Mouse (Mus musculus) hindbrain, embryonic 16.5 days (tissue): Measurements from ENCODE around the gene Ugt2a1. TPM values are rescaled to one million over a fixed set of nuclear protein-coding genes. Genes with fewer than 3 reads are reported as not detected.
"Not testable (repeated sequence)": the region's sequence is repeated elsewhere in the genome, so short reads cannot be mapped to it uniquely, and the experiment has no call there.

ENCODE experiments used
- ATAC-seq: fragments of 200-750 bp; cut with Nextera tagmentation; 2 replicates; pipeline ENCODE4 v1.8.0; 2017; ENCODE audit warnings: moderate TSS enrichment, moderate library complexity
- H3K27ac ChIP-seq: fragments of 300-500 bp; sonication (generic); 2 replicates; pipeline ENCODE4 v1.5.1; 2014; ENCODE audit warnings: low read depth, mild to moderate bottlenecking, control low read depth, low read length, moderate library complexity
- H3K27me3 ChIP-seq: fragments of 300-500 bp; sonication (generic); replicated peaks from 2 replicates; pipeline ENCODE4 v1.6.1; 2014; ENCODE audit warnings: low read length; ENCODE audit not compliant: control insufficient read depth, insufficient read depth
- H3K36me3 ChIP-seq: fragments of 300-500 bp; sonication (generic); 2 replicates; pipeline ENCODE4 v1.6.1; 2014; ENCODE audit warnings: mild to moderate bottlenecking, low read length, moderate library complexity, mixed read lengths; ENCODE audit not compliant: control insufficient read depth, insufficient read depth
- H3K4me1 ChIP-seq: fragments of 300-500 bp; sonication (generic); 2 replicates; pipeline ENCODE4 v1.6.1; 2014; ENCODE audit warnings: low read depth, low read length; ENCODE audit not compliant: control insufficient read depth, insufficient read depth
- H3K4me2 ChIP-seq: fragments of 300-500 bp; sonication (generic); 2 replicates; pipeline ENCODE4 v1.6.1; 2014; ENCODE audit warnings: mild to moderate bottlenecking, low read length, control low read depth, moderate library complexity
- H3K4me3 ChIP-seq: fragments of 300-500 bp; sonication (generic); 2 replicates; pipeline ENCODE4 v1.5.1; 2014; ENCODE audit warnings: mild to moderate bottlenecking, low read length, control low read depth, moderate library complexity
- H3K9ac ChIP-seq: fragments of 300-500 bp; sonication (generic); 2 replicates; pipeline ENCODE4 v1.6.1; 2014; ENCODE audit warnings: low read depth, mild to moderate bottlenecking, control low read depth, low read length, moderate library complexity
- H3K9me3 ChIP-seq: fragments of 300-500 bp; sonication (generic); 2 replicates; pipeline ENCODE4 v1.6.1; 2014; ENCODE audit warnings: mild to moderate bottlenecking, low read length, moderate library complexity; ENCODE audit not compliant: control insufficient read depth
- WGBS: fragments of 180-500 bp; shearing (Covaris S2); extraction: QIAGEN DNeasy Blood & Tissue Kit; methylation state at CpG from one replicate; pipeline ENCODE4 v1.1.7; 2014; 5-methylcytosine and 5-hydroxymethylcytosine counted together
- polyA plus RNA-seq: library from polyadenylated mRNA; unstranded; fragments of >200 nt; fragmentation: Nextera tagmentation; extraction: Ambion mirVana; gene quantifications from 2 replicates; pipeline ENCODE4 v1.2.1, GENCODE M21; 2015

Ugt2a1 gene
- polyA plus RNA-seq, 1 experiment from 2014 or later = not detected

- 88% methylated on average over 1 of the region's 1 CpGs for WGBS
- not testable (repeated sequence) for ATAC-seq, H3K9ac ChIP-seq, H3K36me3 ChIP-seq, H3K4me2 ChIP-seq, H3K27me3 ChIP-seq, H3K27ac ChIP-seq, H3K4me3 ChIP-seq, H3K9me3 ChIP-seq, H3K4me1 ChIP-seq
These were observed 4.0 kb downstream of the Ugt2a1 start, which contains the start of gene Gm43638 for GRCm38 (mm10) chr5:87486706-87487105. Gene Gm43638, minus strand, starts transcription at chr5:87486806.

GRCm38 (mm10) chr5:87482160-87482559 lies 8.5 kb downstream of the Ugt2a1 start, which contains the start of gene Ugt2a2:
Gene Ugt2a2, minus strand, starts transcription at chr5:87482260.
- no peak for ATAC-seq
- WGBS = 79% methylated on average over 5 of the region's 5 CpGs

GRCm38 (mm10) chr5:87458810-87459209 lies 31.9 kb downstream of the Ugt2a1 start:
- no peaks in the 10 kb centered on the region for H3K27me3 ChIP-seq
- no peak for ATAC-seq
- H3K36me3 ChIP-seq = no peaks in the 10 kb centered on the region
- no peak overlapping the region for H3K27ac ChIP-seq
- H3K4me3 ChIP-seq = no peak overlapping the region
- WGBS = 33% methylated on average over 1 of the region's 1 CpGs
- H3K9me3 ChIP-seq = no peaks in the 10 kb centered on the region
- no peaks in the 10 kb centered on the region for H3K4me1 ChIP-seq
- no peak overlapping the region for H3K9ac ChIP-seq
- no peak overlapping the region for H3K4me2 ChIP-seq

More at GRCm38 (mm10) chr5:87482160-87482559, 8.5 kb downstream of the Ugt2a1 start, which contains the start of gene Ugt2a2:
- Histone ChIP-seq H3K27ac (no peak within 1 kb of the TSS), H3K36me3 (no peaks in the 10 kb centered on the region), H3K9me3 (no peaks in the 10 kb centered on the region), H3K4me3 (no peak within 1 kb of the TSS), H3K27me3 (no peaks in the 10 kb centered on the region), H3K4me1 (no peaks in the 10 kb centered on the region), H3K9ac (no peak within 1 kb of the TSS), H3K4me2 (no peak within 1 kb of the TSS)

GRCm38 (mm10) chr5:87457701-87458100 lies 33.0 kb downstream of the Ugt2a1 start:
- H3K27ac ChIP-seq = no peak overlapping the region
- H3K9ac ChIP-seq = no peak overlapping the region
- H3K36me3 ChIP-seq = no peaks in the 10 kb centered on the region
- H3K27me3 ChIP-seq = no peaks in the 10 kb centered on the region
- no peak overlapping the region for H3K4me3 ChIP-seq
- no peaks in the 10 kb centered on the region for H3K9me3 ChIP-seq
- ATAC-seq = no peak
- H3K4me2 ChIP-seq = no peak overlapping the region
- H3K4me1 ChIP-seq = no peaks in the 10 kb centered on the region

- WGBS = 97% methylated on average over 3 of the region's 3 CpGs
These were observed 34.3 kb downstream of the Ugt2a1 start for GRCm38 (mm10) chr5:87456216-87456850.

GRCm38 (mm10) chr5:87455519-87455918 lies 35.2 kb downstream of the Ugt2a1 start:
- H3K4me2 ChIP-seq = no peak overlapping the region
- no peaks in the 10 kb centered on the region for H3K36me3 ChIP-seq
- no peaks in the 10 kb centered on the region for H3K27me3 ChIP-seq
- no peak for ATAC-seq
- no peak overlapping the region for H3K9ac ChIP-seq
- no peaks in the 10 kb centered on the region for H3K9me3 ChIP-seq
- no peaks in the 10 kb centered on the region for H3K4me1 ChIP-seq
- no peak overlapping the region for H3K4me3 ChIP-seq
- H3K27ac ChIP-seq = no peak overlapping the region

More at GRCm38 (mm10) chr5:87456216-87456850, 34.3 kb downstream of the Ugt2a1 start:
- no peak overlapping the region for H3K4me3 ChIP-seq
- H3K27ac ChIP-seq = no peak overlapping the region
- no peak overlapping the region for H3K9ac ChIP-seq
- no peaks in the 10 kb centered on the region for H3K36me3 ChIP-seq
- no peak for ATAC-seq
- no peak overlapping the region for H3K4me2 ChIP-seq
- H3K27me3 ChIP-seq = no peaks in the 10 kb centered on the region
- H3K9me3 ChIP-seq = no peaks in the 10 kb centered on the region
- H3K4me1 ChIP-seq = no peaks in the 10 kb centered on the region

GRCm38 (mm10) chr5:87452514-87452913 lies 38.2 kb downstream of the Ugt2a1 start:
- H3K9ac ChIP-seq, H3K27me3 ChIP-seq, ATAC-seq, H3K4me3 ChIP-seq, H3K4me1 ChIP-seq, H3K36me3 ChIP-seq, H3K9me3 ChIP-seq, H3K27ac ChIP-seq, H3K4me2 ChIP-seq: not testable (repeated sequence)
- 79% methylated on average over 4 of the region's 5 CpGs for WGBS

- Histone ChIP-seq H3K9ac (no peak overlapping the region), H3K36me3 (no peaks in the 10 kb centered on the region), H3K4me2 (no peak overlapping the region), H3K27me3 (no peaks in the 10 kb centered on the region), H3K27ac (no peak overlapping the region), H3K4me3 (no peak overlapping the region), H3K9me3 (no peaks in the 10 kb centered on the region), H3K4me1 (no peaks in the 10 kb centered on the region)
- ATAC-seq = no peak; the same call in 1 of the 2 replicates
- 50% methylated on average over 3 of the region's 3 CpGs for WGBS
These were observed 54.4 kb downstream of the Ugt2a1 start for GRCm38 (mm10) chr5:87436264-87436663.

- no peaks in the 10 kb centered on the region for H3K36me3 ChIP-seq
- H3K4me3 ChIP-seq = no peak overlapping the region
- no peaks in the 10 kb centered on the region for H3K27me3 ChIP-seq
- H3K4me1 ChIP-seq = no peaks in the 10 kb centered on the region
- H3K4me2 ChIP-seq = no peak overlapping the region
- 86% methylated on average over 3 of the region's 3 CpGs for WGBS
- no peak overlapping the region for H3K27ac ChIP-seq
- H3K9me3 ChIP-seq = no peaks in the 10 kb centered on the region
- ATAC-seq = no peak
- no peak overlapping the region for H3K9ac ChIP-seq
These were observed 65.0 kb downstream of the Ugt2a1 start for GRCm38 (mm10) chr5:87425676-87426075.
